Mouse (Mus musculus): Measurements from ENCODE around the gene Taf10. TPM values are rescaled to one million over a fixed set of nuclear protein-coding genes. Genes with fewer than 3 reads are reported as not detected.

Gene Taf10
- 175 TPM in 2 replicates for polyA plus RNA-seq (2016; fragmentation: Nextera tagmentation; extraction: Ambion mirVana)

- peak within 1 kb of the TSS; percentile 93 for H3K9ac ChIP-seq
- H3K9me3 ChIP-seq, result no peaks in the 10 kb centered on the region
- H3K4me3 ChIP-seq, result peak within 1 kb of the TSS; percentile 99
- under 1% methylated on average over 67 of the region's 67 CpGs for WGBS
- peak; percentile 97 for ATAC-seq (ENCODE audit: insufficient number of reproducible peaks, insufficient read depth, low FRiP score, low TSS enrichment)
- H3K4me1 ChIP-seq, result peaks cover 10% of the 10 kb centered on the region
- peaks cover 40% of the 10 kb centered on the region for H3K36me3 ChIP-seq
- no peaks in the 10 kb centered on the region for H3K27me3 ChIP-seq
- peak within 1 kb of the TSS; percentile 89 for H3K4me2 ChIP-seq (replicated peaks)
- H3K27ac ChIP-seq, result peak within 1 kb of the TSS; percentile 72
Measured at GRCm38 (mm10) chr7:105743926-105744590, at the start of gene Taf10. TSS of gene Taf10 (minus strand) at chr7:105744361.

- no peaks in the 10 kb centered on the region for H3K4me1 ChIP-seq
- H3K9me3 ChIP-seq, result no peaks in the 10 kb centered on the region
- no peak overlapping the region for H3K27ac ChIP-seq
- no peak overlapping the region for H3K9ac ChIP-seq
- H3K27me3 ChIP-seq, result no peaks in the 10 kb centered on the region
- ATAC-seq (ENCODE audit: insufficient number of reproducible peaks, insufficient read depth, low FRiP score, low TSS enrichment), result no peak
- no peak overlapping the region for H3K4me2 ChIP-seq (replicated peaks)
- H3K36me3 ChIP-seq, result no peaks in the 10 kb centered on the region
- H3K4me3 ChIP-seq, result no peak overlapping the region
- WGBS, result 80% methylated on average over 7 of the region's 7 CpGs
Measured at GRCm38 (mm10) chr7:105793701-105794100, 49.5 kb upstream of the Taf10 start.

- Histone ChIP-seq H3K4me1 (peaks cover 9% of the 10 kb centered on the region), H3K4me3 (no peak overlapping the region), H3K4me2 (replicated peaks) (no peak overlapping the region), H3K27ac (no peak overlapping the region), H3K27me3 (no peaks in the 10 kb centered on the region), H3K36me3 (no peaks in the 10 kb centered on the region), H3K9me3 (no peaks in the 10 kb centered on the region), H3K9ac (no peak overlapping the region)
- WGBS, result 69% methylated on average over 1 of the region's 1 CpGs
- ATAC-seq (ENCODE audit: insufficient number of reproducible peaks, insufficient read depth, low FRiP score, low TSS enrichment), result no peak
Measured at GRCm38 (mm10) chr7:105791147-105791546, 47.0 kb upstream of the Taf10 start.

GRCm38 (mm10) chr7:105787285-105788140, 43.4 kb upstream of the Taf10 start, which contains the start of gene Dchs1:
TSS of gene Dchs1 (minus strand) at chr7:105787654.
- Histone ChIP-seq H3K4me2 (replicated peaks) (peak within 1 kb of the TSS; percentile 89), H3K4me3 (peak within 1 kb of the TSS; percentile 72), H3K9me3 (no peaks in the 10 kb centered on the region), H3K27ac (peak within 1 kb of the TSS; percentile 90), H3K9ac (peak within 1 kb of the TSS; percentile 90), H3K4me1 (peaks cover 42% of the 10 kb centered on the region), H3K27me3 (no peaks in the 10 kb centered on the region), H3K36me3 (peaks cover 9% of the 10 kb centered on the region; the same call in 1 of the 2 replicates)
- peak; percentile 74 for ATAC-seq (ENCODE audit: insufficient number of reproducible peaks, insufficient read depth, low FRiP score, low TSS enrichment)
- under 1% methylated on average over 50 of the region's 97 CpGs for WGBS

GRCm38 (mm10) chr7:105786506-105787284, 42.5 kb upstream of the Taf10 start:
- no peaks in the 10 kb centered on the region for H3K9me3 ChIP-seq
- H3K4me3 ChIP-seq, result peak overlapping the region; percentile 72
- ATAC-seq (ENCODE audit: insufficient number of reproducible peaks, insufficient read depth, low FRiP score, low TSS enrichment), result peak; percentile 71
- H3K27me3 ChIP-seq, result no peaks in the 10 kb centered on the region
- H3K27ac ChIP-seq, result peak overlapping the region; percentile 90
- H3K4me1 ChIP-seq, result peaks cover 42% of the 10 kb centered on the region
- peaks cover 18% of the 10 kb centered on the region for H3K36me3 ChIP-seq
- WGBS, result 1% methylated on average over 20 of the region's 20 CpGs
- H3K4me2 ChIP-seq (replicated peaks), result peak overlapping the region; percentile 89
- peak overlapping the region; percentile 90 for H3K9ac ChIP-seq

GRCm38 (mm10) chr7:105784556-105784955, 40.4 kb upstream of the Taf10 start:
- no peak for ATAC-seq (ENCODE audit: insufficient number of reproducible peaks, insufficient read depth, low FRiP score, low TSS enrichment)
- Histone ChIP-seq H3K9me3 (no peaks in the 10 kb centered on the region), H3K27me3 (no peaks in the 10 kb centered on the region), H3K4me2 (replicated peaks) (peak overlapping the region; percentile 89), H3K4me3 (peak overlapping the region; percentile 15), H3K9ac (peak overlapping the region; percentile 20; the same call in 1 of the 2 replicates), H3K4me1 (peaks cover 44% of the 10 kb centered on the region), H3K27ac (no peak overlapping the region), H3K36me3 (peaks cover 38% of the 10 kb centered on the region)
- 14% methylated on average over 4 of the region's 4 CpGs for WGBS

GRCm38 (mm10) chr7:105783861-105784260, 39.7 kb upstream of the Taf10 start:
- Histone ChIP-seq H3K4me3 (peak overlapping the region; percentile 15; the same call in 1 of the 2 replicates), H3K9ac (0 out of 2 replicates have a peak overlapping the region, but pooled peaks have one; percentile 20), H3K4me2 (replicated peaks) (peak overlapping the region; percentile 89; the same call in 1 of the 2 replicates), H3K27ac (no peak overlapping the region), H3K9me3 (no peaks in the 10 kb centered on the region), H3K36me3 (peaks cover 38% of the 10 kb centered on the region), H3K27me3 (no peaks in the 10 kb centered on the region), H3K4me1 (peaks cover 51% of the 10 kb centered on the region)
- WGBS, result 25% methylated on average over 4 of the region's 4 CpGs
- no peak for ATAC-seq (ENCODE audit: insufficient number of reproducible peaks, insufficient read depth, low FRiP score, low TSS enrichment)

- Histone ChIP-seq H3K27me3 (no peaks in the 10 kb centered on the region), H3K4me1 (peaks cover 54% of the 10 kb centered on the region), H3K4me2 (replicated peaks) (peak overlapping the region; percentile 65), H3K27ac (peak overlapping the region; percentile 99), H3K9ac (peak overlapping the region; percentile 49), H3K36me3 (peaks cover 49% of the 10 kb centered on the region), H3K4me3 (peak overlapping the region; percentile 40), H3K9me3 (no peaks in the 10 kb centered on the region)
- peak; percentile 90 for ATAC-seq (ENCODE audit: insufficient number of reproducible peaks, insufficient read depth, low FRiP score, low TSS enrichment)
- WGBS, result 10% methylated on average over 4 of the region's 4 CpGs
Measured at GRCm38 (mm10) chr7:105778553-105779265, 34.5 kb upstream of the Taf10 start.

- Histone ChIP-seq H3K4me1 (peaks cover 47% of the 10 kb centered on the region), H3K4me3 (peak overlapping the region; percentile 40), H3K36me3 (peaks cover 47% of the 10 kb centered on the region), H3K27me3 (no peaks in the 10 kb centered on the region), H3K27ac (peak overlapping the region; percentile 99), H3K9ac (peak overlapping the region; percentile 53), H3K4me2 (replicated peaks) (peak overlapping the region; percentile 65), H3K9me3 (no peaks in the 10 kb centered on the region)
- WGBS, result 31% methylated on average over 13 of the region's 13 CpGs
- ATAC-seq (ENCODE audit: insufficient number of reproducible peaks, insufficient read depth, low FRiP score, low TSS enrichment), result peak; percentile 91
Measured at GRCm38 (mm10) chr7:105777797-105778552, 33.8 kb upstream of the Taf10 start.

- peaks cover 45% of the 10 kb centered on the region for H3K4me1 ChIP-seq
- peak overlapping the region; percentile 99 for H3K27ac ChIP-seq
- peak overlapping the region; percentile 65 for H3K4me2 ChIP-seq (replicated peaks)
- H3K36me3 ChIP-seq, result peaks cover 47% of the 10 kb centered on the region
- H3K4me3 ChIP-seq, result peak overlapping the region; percentile 40
- no peaks in the 10 kb centered on the region for H3K9me3 ChIP-seq
- peak overlapping the region; percentile 53; the same call in 1 of the 2 replicates for H3K9ac ChIP-seq
- 72% methylated on average over 1 of the region's 1 CpGs for WGBS
- H3K27me3 ChIP-seq, result no peaks in the 10 kb centered on the region
- ATAC-seq (ENCODE audit: insufficient number of reproducible peaks, insufficient read depth, low FRiP score, low TSS enrichment), result no peak
Measured at GRCm38 (mm10) chr7:105777316-105777715, 33.2 kb upstream of the Taf10 start.

Measured in embryonic facial prominence, embryonic 12.5 days (tissue).